Mouse (Mus musculus) thymus, adult 2 months (tissue): Measurements from ENCODE around the gene Sgms1.

Experiments
- CTCF ChIP-seq: fragments of 200-500 bp; IDR thresholded peaks from 2 replicates; pipeline ENCODE4 v1.5.1; 2012; ENCODE audit warnings: mild to moderate bottlenecking, control low read depth, low read length, moderate library complexity, borderline replicate concordance; ENCODE audit not compliant: control insufficient read depth, poor library complexity, insufficient read depth; ENCODE audit errors: extremely low read depth
- POLR2A ChIP-seq: fragments of 200-500 bp; IDR thresholded peaks from 2 replicates; pipeline ENCODE4 v1.6.1; 2012; ENCODE audit warnings: mild to moderate bottlenecking, low read length, control low read depth, moderate library complexity; ENCODE audit not compliant: control insufficient read depth, poor library complexity, insufficient read depth; ENCODE audit errors: extremely low read depth

DNA sequence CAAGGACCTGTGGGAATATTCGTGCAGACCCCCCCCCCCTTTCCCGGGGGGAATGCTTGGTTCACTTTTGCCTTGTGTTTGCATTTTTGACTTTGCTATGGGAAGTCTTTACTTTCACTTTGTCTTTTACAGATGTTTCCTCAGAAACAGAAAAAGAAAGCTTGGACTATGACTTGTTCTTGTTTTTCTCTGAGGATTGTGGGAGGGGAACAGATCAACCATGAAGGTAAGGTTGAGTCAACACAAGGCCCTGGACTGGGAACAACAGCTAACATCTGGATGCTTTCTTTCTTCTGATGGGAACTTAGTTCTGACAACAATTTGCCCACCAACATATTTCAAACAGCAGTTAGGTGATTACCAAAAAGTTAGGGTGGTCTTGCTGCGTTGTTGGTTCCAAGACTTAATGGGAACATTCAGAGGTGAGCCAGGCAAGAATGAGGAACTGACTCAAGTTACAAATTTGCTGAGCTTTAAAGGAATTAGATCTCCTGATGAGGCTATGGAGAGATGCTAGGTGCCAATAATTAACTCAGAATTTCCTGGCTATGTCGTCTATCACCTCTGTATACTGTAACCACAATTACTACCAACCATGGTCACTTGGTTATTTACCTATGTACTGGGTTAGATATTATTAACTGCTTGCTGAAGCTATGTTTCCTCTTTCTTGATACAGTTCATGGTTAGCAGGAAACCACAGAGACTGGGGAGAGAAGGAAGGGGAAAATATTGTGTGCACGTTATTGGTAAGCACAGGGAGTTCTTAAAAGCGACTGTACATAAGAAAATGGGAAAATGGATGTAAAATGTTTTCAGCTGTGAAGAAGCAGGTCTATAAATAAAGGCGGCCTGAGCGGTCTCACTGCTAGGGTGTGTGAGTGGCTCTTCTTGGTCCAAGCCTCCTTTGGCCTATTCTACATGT, 277.4 kb downstream of the Sgms1 start:
- no peak for TF ChIP-seq CTCF
- TF ChIP-seq POLR2A: no peak
